Mouse (Mus musculus) erythroblast, embryonic 14.5 days (primary cell): ENCODE data around the gene Ptprg.

Experiments used
- GATA1 ChIP-seq: IDR thresholded peaks from 2 replicates; pipeline ENCODE4 v1.6.1; 2012; ENCODE audit warnings: low read length, inconsistent platforms, mixed read lengths
- TAL1 ChIP-seq: IDR thresholded peaks from 3 replicates; pipeline ENCODE4 v1.6.1; 2012; ENCODE audit warnings: low read length, inconsistent platforms, mixed read lengths

GRCm38 (mm10) chr14:11731223-11731920 is 178.0 kb downstream of the Ptprg start:
- TF ChIP-seq GATA1 (no peak), TAL1 (no peak)
